Mouse (Mus musculus) embryonic facial prominence, embryonic 11.5 days (tissue): Measurements from ENCODE around the gene Vcp. TPM values are rescaled to one million over a fixed set of nuclear protein-coding genes. Genes with fewer than 3 reads are reported as not detected.

Source experiments
- ATAC-seq: fragments of 200-750 bp; cut with Nextera tagmentation; replicated peaks from 2 replicates; pipeline ENCODE4 v1.8.0; 2017; ENCODE audit warnings: low read depth; ENCODE audit not compliant: insufficient number of reproducible peaks, low FRiP score, low TSS enrichment
- DNase-seq: peaks from one replicate; pipeline ENCODE4 v3.0.0-alpha.2; 2015; ENCODE audit warnings: low spot score
- H3K27ac ChIP-seq: fragments of 300-500 bp; sonication (generic); replicated peaks from 2 replicates; pipeline ENCODE4 v1.5.1; 2014; ENCODE audit warnings: mild to moderate bottlenecking, low read depth, low read length, control low read depth
- H3K27me3 ChIP-seq: fragments of 300-500 bp; sonication (generic); 2 replicates; pipeline ENCODE4 v1.6.1; 2014; ENCODE audit warnings: mild to moderate bottlenecking, low read length, moderate library complexity, mixed read lengths; ENCODE audit not compliant: control insufficient read depth, insufficient read depth
- H3K36me3 ChIP-seq: fragments of 300-500 bp; sonication (generic); replicated peaks from 2 replicates; pipeline ENCODE4 v1.6.1; 2014; ENCODE audit warnings: low read depth, mild to moderate bottlenecking, low read length, moderate library complexity, mixed read lengths; ENCODE audit not compliant: control insufficient read depth, insufficient read depth
- H3K4me1 ChIP-seq: fragments of 300-500 bp; sonication (generic); 2 replicates; pipeline ENCODE4 v1.6.1; 2014; ENCODE audit warnings: low read length, mixed read lengths; ENCODE audit not compliant: control insufficient read depth, insufficient read depth
- H3K4me2 ChIP-seq: fragments of 300-500 bp; sonication (generic); 2 replicates; pipeline ENCODE4 v1.6.1; 2014; ENCODE audit warnings: low read depth, mild to moderate bottlenecking, control low read depth, low read length, moderate library complexity
- H3K4me3 ChIP-seq: fragments of 300-500 bp; sonication (generic); 2 replicates; pipeline ENCODE4 v1.5.1; 2014; ENCODE audit warnings: low read depth, low read length, control low read depth
- H3K9ac ChIP-seq: fragments of 300-500 bp; sonication (generic); replicated peaks from 2 replicates; pipeline ENCODE4 v1.6.1; 2014; ENCODE audit warnings: mild to moderate bottlenecking, control low read depth, low read length
- H3K9me3 ChIP-seq: fragments of 300-500 bp; sonication (generic); replicated peaks from 2 replicates; pipeline ENCODE4 v1.6.1; 2016; ENCODE audit warnings: mild to moderate bottlenecking, low read length, inconsistent platforms, mixed read lengths; ENCODE audit not compliant: control insufficient read depth
- WGBS: fragments of 180-500 bp; shearing (Covaris S2); extraction: QIAGEN DNeasy Blood & Tissue Kit; methylation state at CpG from one replicate; pipeline ENCODE4 v1.1.7; 2014; 5-methylcytosine and 5-hydroxymethylcytosine counted together
- polyA plus RNA-seq: library from polyadenylated mRNA; unstranded; fragments of >200 nt; fragmentation: Nextera tagmentation; extraction: Ambion mirVana; gene quantifications from 2 replicates; pipeline ENCODE4 v1.2.1, GENCODE M21; 2014

Vcp gene
- polyA plus RNA-seq, 1 experiment from 2014 or later, result 688 TPM

GRCm38 (mm10) chr4:43025084-43025960 lies 25.0 kb upstream of the Vcp start, which contains the start of gene Pigo:
TSS of gene Pigo (minus strand) at chr4:43025819.
- peak within 1 kb of the TSS; percentile 67 for H3K4me2 ChIP-seq
- no peaks in the 10 kb centered on the region; the same call in 1 of the 2 replicates for H3K4me1 ChIP-seq
- no peaks in the 10 kb centered on the region for H3K9me3 ChIP-seq
- H3K4me3 ChIP-seq, result peak within 1 kb of the TSS; percentile 65
- peak; percentile 95 for DNase-seq
- peak; percentile 87 for ATAC-seq
- H3K27me3 ChIP-seq, result no peaks in the 10 kb centered on the region
- WGBS, result 8% methylated on average over 42 of the region's 42 CpGs
- H3K27ac ChIP-seq, result peak within 1 kb of the TSS; percentile 72; the same call in 1 of the 2 replicates
- peaks cover 6% of the 10 kb centered on the region for H3K36me3 ChIP-seq
- H3K9ac ChIP-seq, result peak within 1 kb of the TSS; percentile 64

- H3K36me3 ChIP-seq, result peaks cover 6% of the 10 kb centered on the region
- no peak overlapping the region for H3K27ac ChIP-seq
- DNase-seq, result no peak
- no peaks in the 10 kb centered on the region; the same call in 1 of the 2 replicates for H3K4me1 ChIP-seq
- peak overlapping the region; percentile 65 for H3K4me3 ChIP-seq
- H3K9me3 ChIP-seq, result no peaks in the 10 kb centered on the region
- no peaks in the 10 kb centered on the region for H3K27me3 ChIP-seq
- H3K4me2 ChIP-seq, result peak overlapping the region; percentile 67
- WGBS, result 88% methylated on average over 14 of the region's 14 CpGs
- ATAC-seq, result no peak
- peak overlapping the region; percentile 64 for H3K9ac ChIP-seq
Observed at GRCm38 (mm10) chr4:43024673-43025072, 24.4 kb upstream of the Vcp start.

GRCm38 (mm10) chr4:43021341-43021740 lies 21.0 kb upstream of the Vcp start:
- no peak for DNase-seq
- WGBS, result 71% methylated on average over 17 of the region's 17 CpGs
- Histone ChIP-seq H3K9me3 (no peaks in the 10 kb centered on the region), H3K27me3 (no peaks in the 10 kb centered on the region), H3K4me2 (no peak overlapping the region), H3K9ac (no peak overlapping the region), H3K36me3 (peaks cover 12% of the 10 kb centered on the region), H3K27ac (no peak overlapping the region), H3K4me3 (no peak overlapping the region), H3K4me1 (no peaks in the 10 kb centered on the region; the same call in 1 of the 2 replicates)
- ATAC-seq, result no peak

- Histone ChIP-seq H3K36me3 (peaks cover 12% of the 10 kb centered on the region), H3K4me1 (no peaks in the 10 kb centered on the region; the same call in 1 of the 2 replicates), H3K9me3 (no peaks in the 10 kb centered on the region), H3K9ac (no peak overlapping the region), H3K27me3 (no peaks in the 10 kb centered on the region), H3K4me2 (no peak overlapping the region), H3K27ac (no peak overlapping the region), H3K4me3 (no peak overlapping the region)
- ATAC-seq (no peak), DNase-seq (no peak)
- WGBS, result 84% methylated on average over 16 of the region's 16 CpGs
Observed at GRCm38 (mm10) chr4:43020876-43021275, 20.6 kb upstream of the Vcp start.

- Histone ChIP-seq H3K27me3 (no peaks in the 10 kb centered on the region), H3K36me3 (peaks cover 12% of the 10 kb centered on the region), H3K9ac (no peak overlapping the region), H3K4me1 (no peaks in the 10 kb centered on the region; the same call in 1 of the 2 replicates), H3K9me3 (no peaks in the 10 kb centered on the region), H3K4me2 (no peak overlapping the region), H3K27ac (no peak overlapping the region), H3K4me3 (no peak overlapping the region)
- ATAC-seq (0 out of 2 replicates have a peak, but pooled peaks have one; percentile 15), DNase-seq (no peak)
- whole genome bisulfite sequencing, result 93% methylated on average over 23 of the region's 23 CpGs
Observed at GRCm38 (mm10) chr4:43019641-43020465, 19.5 kb upstream of the Vcp start.

- DNase-seq, result no peak
- Histone ChIP-seq H3K4me3 (no peak overlapping the region), H3K9ac (no peak overlapping the region), H3K36me3 (peaks cover 12% of the 10 kb centered on the region), H3K27me3 (no peaks in the 10 kb centered on the region), H3K4me2 (no peak overlapping the region), H3K4me1 (no peaks in the 10 kb centered on the region), H3K27ac (no peak overlapping the region), H3K9me3 (no peaks in the 10 kb centered on the region)
- ATAC-seq, result no peak
- WGBS, result 92% methylated on average over 10 of the region's 10 CpGs
Observed at GRCm38 (mm10) chr4:43019176-43019575, 18.9 kb upstream of the Vcp start.

GRCm38 (mm10) chr4:43018156-43018555 lies 17.8 kb upstream of the Vcp start:
- WGBS, result 92% methylated on average over 4 of the region's 4 CpGs
- ATAC-seq, result no peak

More at GRCm38 (mm10) chr4:43018156-43018555, 17.8 kb upstream of the Vcp start:
- H3K27me3 ChIP-seq, result no peaks in the 10 kb centered on the region
- H3K9me3 ChIP-seq, result no peaks in the 10 kb centered on the region
- no peak for DNase-seq
- H3K4me1 ChIP-seq, result no peaks in the 10 kb centered on the region
- peaks cover 12% of the 10 kb centered on the region for H3K36me3 ChIP-seq
- H3K4me3 ChIP-seq, result no peak overlapping the region
- no peak overlapping the region for H3K27ac ChIP-seq
- H3K4me2 ChIP-seq, result no peak overlapping the region
- H3K9ac ChIP-seq, result no peak overlapping the region
